Mouse (Mus musculus) small intestine, adult 2 months (tissue): ENCODE data around the gene Rdh16f2.
"Not testable (repeated sequence)": the region's sequence is repeated elsewhere in the genome, so short reads cannot be mapped to it uniquely, and the experiment has no call there.

Experiments used
- CTCF ChIP-seq: fragments of 200-500 bp; IDR thresholded peaks from 2 replicates; pipeline ENCODE4 v1.5.1; 2012; ENCODE audit warnings: low read depth, mild to moderate bottlenecking, control low read depth, inconsistent platforms, low read length, moderate library complexity, mixed read lengths; ENCODE audit not compliant: insufficient replicate concordance, insufficient read length; ENCODE audit errors: extremely low read depth
- POLR2A ChIP-seq: fragments of 200-500 bp; IDR thresholded peaks from 2 replicates; pipeline ENCODE4 v1.6.1; 2012; ENCODE audit warnings: low read depth, mild to moderate bottlenecking, control low read depth, inconsistent platforms, low read length, moderate library complexity

DNA sequence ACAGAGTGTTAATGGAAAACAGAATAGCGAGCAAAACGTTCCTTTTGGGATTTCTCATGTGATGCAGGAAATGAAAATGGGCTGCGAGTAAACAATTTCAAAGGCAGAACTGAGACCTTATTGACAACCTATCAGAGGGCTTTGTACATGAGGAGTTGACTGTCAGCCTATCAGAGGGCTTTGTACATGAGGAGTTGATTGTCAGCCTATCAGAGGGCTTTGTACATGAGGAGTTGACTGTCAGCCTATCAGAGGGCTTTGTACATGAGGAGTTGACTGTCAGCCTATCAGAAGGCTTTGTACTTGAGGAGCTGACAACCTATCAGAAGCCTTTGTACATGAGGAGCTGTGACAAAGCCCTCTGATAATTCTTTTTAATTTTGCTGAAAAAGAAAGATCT, 50.9 kb downstream of the Rdh16f2 start:
- TF ChIP-seq CTCF, POLR2A: not testable (repeated sequence)
